Mouse (Mus musculus) cortical plate, adult 2 months (tissue): Measurements from ENCODE around the gene Morc4.

Experiments used
- CTCF ChIP-seq: fragments of 200-500 bp; IDR thresholded peaks from 2 replicates; pipeline ENCODE4 v1.5.1; 2011; ENCODE audit warnings: mild to moderate bottlenecking, control low read depth, low read length; ENCODE audit not compliant: insufficient read depth; ENCODE audit errors: extremely low read depth
- POLR2A ChIP-seq: fragments of 200-500 bp; IDR thresholded peaks from 2 replicates; pipeline ENCODE4 v1.6.1; 2011; ENCODE audit warnings: mild to moderate bottlenecking, low read length, control low read depth; ENCODE audit not compliant: insufficient read depth; ENCODE audit errors: extremely low read depth

GRCm38 (mm10) chrX:139777357-139777756 is 94.1 kb downstream of the Morc4 start:
- TF ChIP-seq CTCF (no peak), POLR2A (no peak)
